Mouse (Mus musculus) heart, postnatal 25 days (tissue): ENCODE measurements around the gene Edn2. TPM values are rescaled to one million over a fixed set of nuclear protein-coding genes. Genes with fewer than 3 reads are reported as not detected.

Experiments used
- DNase-seq: peaks from one replicate; pipeline ENCODE4 v3.0.0; 2022; ENCODE audit warnings: low spot score
- intact Hi-C: fragments of 180-260 bp; cut with DNase I; formaldehyde crosslinking; loops from one replicate; pipeline ENCODE4 v1.15.1; 2025
- total RNA-seq, 2 experiments: library from RNA; stranded (reverse); gene quantifications; 2 replicates each; pipeline ENCODE4 v1.2.3; 2021

Edn2 gene
- total RNA-seq, 2 experiments from 2014 or later: not detected

DNA sequence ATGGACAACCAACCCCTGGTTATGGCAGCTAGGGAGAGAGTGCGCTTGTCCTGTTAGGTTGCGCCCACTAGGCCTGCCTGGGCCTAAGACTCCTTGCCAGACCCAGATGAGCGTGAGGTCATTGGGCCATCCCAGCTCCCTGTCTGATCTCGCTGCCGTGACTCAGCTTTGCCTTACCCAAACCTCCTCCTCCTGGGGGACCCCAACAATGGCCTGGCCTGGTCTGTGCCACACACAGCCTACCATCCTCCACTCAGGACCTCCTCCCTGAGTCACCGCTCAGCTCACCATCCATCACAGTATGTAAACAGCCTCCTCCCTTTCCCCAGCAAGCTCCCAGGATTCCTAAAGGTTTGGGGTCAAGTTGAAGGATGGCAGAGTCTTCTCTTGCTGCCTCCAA lies 9.1 kb upstream of the Edn2 start:
- no peak for DNase-seq
- intact Hi-C loops: no loop called here

DNA sequence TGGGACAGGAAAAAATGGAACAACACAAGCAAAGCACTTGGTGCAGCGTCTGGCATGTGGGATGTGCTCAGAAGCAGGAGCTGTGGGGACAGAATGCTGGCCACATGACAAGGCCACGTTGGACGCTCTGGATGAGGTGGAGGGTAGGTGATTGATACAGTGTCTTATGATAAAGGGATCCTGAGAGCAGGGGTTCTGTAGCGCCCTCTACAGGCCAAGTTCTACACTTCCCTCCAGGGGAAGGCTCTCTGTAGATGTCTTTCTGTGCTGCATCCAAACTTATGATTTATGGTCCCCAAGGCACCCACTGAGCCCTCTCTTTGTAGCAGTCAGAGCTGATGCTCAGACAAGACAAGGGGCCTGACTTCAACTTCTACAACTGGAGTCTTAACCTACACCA lies 8.4 kb upstream of the Edn2 start:
- intact Hi-C loops: no loop called here
- no peak for DNase-seq

DNA sequence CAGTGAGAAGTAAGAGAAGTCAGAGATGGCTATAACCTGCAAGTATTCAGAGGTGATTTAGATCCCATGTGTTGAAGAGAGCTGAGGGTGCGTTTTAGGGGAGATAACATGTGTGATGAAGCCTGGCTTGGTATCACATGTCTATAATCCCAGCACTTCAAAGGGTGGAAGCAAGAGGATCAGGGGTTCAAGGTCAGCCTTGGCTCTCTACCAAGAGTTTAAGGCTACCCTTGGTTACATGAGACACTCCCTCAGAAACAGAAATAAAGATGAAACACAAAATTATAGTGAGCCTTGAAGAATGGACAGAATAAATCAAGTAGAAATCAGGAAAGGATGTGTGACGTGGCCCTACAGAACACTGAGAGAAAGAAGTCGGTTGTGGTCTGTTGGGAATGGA lies 7.3 kb upstream of the Edn2 start:
- intact Hi-C loops: no loop called here
- DNase-seq: no peak

DNA sequence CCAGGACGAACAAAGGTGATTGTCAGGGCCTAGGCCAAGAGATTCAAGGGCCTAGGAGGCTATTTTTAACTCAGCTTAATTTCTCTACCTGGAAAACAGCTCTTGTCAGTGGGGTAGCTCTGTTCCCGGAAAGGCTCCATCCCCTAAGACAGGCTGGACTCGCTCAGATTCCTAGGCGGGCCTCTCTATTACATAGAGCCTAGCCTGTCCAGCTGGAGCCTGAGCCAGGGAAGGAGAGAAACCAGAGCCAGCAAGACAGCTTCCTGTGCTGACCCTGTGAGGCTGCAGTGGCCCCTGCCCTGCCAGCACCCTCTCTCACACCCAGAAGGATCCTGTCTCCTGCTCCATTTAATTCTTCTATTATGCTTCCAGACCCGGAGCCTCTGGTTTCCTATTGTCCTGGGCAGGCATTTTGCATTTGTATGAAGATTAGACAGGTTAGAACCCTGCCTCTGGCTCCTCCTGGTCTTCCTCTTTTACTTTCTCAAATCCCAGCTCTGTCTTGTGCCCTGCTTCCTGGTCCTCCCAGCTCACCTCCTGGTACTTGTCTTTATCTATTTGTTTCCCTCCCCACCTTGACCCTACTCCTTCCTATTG lies 2.2 kb upstream of the Edn2 start:
- no peak for DNase-seq
- intact Hi-C loops: no loop called here

DNA sequence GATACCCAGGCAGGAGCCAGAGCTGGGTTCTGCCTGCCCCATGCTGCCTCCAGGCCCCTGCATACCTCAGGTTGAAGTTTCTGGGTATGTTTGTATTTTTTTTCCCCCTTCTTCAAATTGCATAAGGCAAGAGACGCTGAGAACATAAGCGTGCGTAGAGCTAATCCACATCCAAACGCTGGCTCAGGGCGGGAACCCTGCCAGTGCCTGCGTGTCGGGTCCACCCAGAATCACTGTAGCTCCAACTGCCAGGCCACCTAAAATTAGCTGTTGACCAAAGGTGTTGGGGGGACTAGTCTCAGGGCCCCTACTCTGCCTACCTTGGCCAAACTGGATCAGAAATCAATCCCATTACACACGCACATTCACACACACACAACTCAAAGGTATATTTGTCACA lies 1.6 kb downstream of the Edn2 start:
- no peak for DNase-seq
- intact Hi-C loops: no loop called here

DNA sequence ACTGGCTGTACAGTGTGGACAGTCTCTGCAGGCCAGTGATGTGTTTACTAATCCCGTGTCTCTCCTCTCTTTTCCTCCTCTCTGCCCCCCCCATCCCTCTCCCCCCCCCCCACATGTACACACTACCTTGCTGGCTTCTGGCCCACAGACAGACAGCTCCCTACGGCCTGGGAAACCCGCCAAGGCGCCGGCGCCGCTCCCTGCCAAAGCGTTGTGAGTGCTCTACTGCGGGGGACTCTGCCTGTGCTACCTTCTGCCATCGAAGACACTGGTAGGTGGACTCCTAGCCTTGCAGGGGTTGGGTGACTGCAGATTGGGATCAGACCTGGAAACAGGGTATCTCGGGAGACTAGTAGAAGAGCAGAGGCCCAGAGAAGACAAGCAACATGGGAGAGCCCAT lies 2.2 kb downstream of the Edn2 start:
- intact Hi-C loops: no loop called here
- no peak for DNase-seq

DNA sequence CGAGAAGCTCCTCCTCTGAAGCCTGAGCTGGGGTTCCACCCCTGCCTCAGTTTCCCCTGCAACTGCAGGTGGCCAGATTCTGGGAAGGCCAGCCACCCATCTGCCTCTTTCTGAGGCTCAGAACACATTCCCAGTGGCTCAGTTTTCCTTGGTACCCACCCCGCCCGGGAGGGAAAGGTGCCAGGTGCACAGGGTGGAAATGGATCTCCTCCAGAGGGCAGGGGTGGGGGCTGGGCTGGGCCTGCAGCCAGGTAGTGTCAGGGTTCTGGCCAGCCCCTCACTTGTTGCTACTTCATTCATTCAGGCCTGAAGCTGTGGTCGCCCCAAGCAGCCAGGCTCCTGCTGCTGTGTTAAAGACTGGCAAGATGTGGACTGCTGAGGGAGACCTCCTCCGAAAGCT lies 3.3 kb downstream of the Edn2 start:
- intact Hi-C loops: no loop called here
- DNase-seq: no peak

DNA sequence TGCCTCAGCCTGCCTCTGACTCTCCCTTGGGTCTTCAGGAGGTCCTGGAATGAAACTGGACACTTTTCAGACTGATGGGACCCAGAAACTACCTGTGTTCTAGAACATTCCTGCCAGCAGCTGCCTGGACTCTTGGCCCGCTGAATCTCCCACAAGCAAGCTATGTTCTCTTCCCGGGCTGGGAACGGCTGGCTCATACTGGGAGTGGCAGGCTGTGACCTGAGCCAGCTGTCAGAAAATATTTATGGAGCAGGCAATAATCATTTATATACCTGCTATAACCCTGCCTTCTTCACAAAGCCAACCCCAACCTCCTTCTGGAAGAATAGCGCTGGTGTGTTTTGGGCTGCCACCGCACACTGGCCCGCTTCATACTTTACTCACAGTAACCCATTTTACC lies 6.8 kb downstream of the Edn2 start:
- intact Hi-C loops: no loop called here

DNA sequence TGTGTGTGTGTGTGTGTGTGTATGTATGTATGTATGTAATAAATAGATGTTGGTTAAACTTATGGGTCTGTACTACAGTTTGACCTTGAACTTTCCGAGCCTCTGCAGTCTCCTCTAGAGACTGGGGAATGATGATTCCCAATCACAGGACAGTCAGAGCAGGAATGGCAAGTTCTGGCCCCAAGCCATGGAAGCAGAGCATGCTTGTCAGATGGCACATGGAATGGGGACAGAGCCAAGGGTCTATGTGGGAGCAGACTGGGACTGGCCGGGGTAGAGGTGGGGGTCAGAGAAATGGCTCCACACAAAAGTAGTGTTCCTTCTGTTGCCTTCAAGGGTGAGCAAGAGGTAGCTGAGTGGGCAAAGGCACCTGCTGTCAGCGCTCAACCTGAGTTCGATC lies 7.3 kb downstream of the Edn2 start:
- no peak for DNase-seq
- intact Hi-C loops: no loop called here

More for the DNA sequence above, 6.8 kb downstream of the Edn2 start:
- no peak for DNase-seq

DNA sequence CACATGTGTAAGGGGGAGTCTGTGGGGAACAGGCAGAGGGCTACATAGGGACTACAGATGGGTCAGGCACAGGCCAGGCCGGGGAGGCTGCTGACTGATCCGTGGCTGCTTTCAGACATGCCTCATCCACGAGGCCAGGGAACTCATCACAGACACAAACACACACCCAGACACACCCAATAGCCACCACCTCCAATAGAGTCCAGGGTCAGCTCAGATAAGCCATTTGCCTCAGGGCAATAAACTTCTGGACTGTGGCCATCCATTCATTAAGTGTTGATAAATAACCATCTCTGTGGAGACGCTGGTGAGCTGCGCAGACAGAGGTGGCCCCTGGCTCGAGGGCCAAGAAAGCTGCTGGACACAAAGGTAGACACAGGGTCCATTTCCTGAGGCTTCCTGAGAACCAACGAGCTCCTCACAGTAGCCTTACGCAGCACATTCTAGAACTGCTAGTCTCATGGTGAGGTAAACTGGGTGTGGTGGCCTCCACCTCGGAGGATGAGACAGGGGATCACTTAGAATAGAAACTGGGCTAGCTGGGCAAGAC lies 9.5 kb downstream of the Edn2 start:
- DNase-seq: no peak
- intact Hi-C loops: no loop called here

DNA sequence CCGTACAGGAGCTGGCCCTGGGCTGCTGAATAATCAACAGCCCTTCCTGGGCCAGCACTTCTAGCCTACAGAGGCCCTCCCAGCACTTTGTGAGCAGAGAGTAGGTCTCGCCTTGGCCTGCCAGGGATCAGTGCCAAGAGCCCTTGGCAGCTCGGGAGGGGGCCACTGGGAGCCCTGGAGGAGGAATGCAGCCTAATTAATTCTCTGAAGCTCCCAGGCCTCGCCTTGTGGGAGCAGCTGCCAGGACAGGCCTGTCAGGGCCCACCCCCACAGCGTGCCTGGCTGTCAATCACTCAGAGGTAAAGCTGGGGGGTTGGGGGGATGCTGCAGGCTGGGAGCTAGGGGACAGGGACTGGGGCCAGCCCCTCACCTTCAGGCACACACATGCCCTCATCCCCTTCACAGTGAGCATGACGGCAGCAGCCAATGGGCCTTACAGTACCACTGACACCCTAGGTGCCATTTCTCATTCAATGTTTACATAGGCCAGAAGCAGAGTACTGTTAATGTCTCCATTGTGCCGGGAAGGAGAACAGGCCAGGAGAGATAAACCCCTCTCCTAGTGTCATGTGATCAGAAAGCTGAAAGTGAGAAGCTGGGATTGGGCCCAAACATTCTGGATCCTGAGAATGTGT lies 11.2 kb downstream of the Edn2 start:
- no peak for DNase-seq
- intact Hi-C loops: no loop called here

DNA sequence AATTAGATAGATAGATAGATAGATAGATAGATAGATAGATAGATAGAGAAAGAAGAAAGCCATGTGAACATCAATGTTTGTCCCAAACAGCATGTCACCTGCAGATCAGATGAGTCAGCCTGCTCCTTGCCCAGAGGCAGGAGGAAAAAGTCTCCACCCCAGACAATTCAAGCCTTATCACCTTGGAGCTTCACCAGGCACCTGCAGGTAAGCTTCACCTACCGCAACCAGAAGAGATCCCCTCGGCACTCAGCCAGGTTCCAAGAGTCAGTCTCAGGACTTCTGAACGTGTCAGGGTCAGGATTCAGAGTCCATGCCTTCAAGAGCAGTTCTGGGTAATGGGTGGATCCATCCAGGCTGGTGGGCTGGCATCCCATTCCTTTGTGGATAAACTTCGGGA lies 18.1 kb downstream of the Edn2 start:
- intact Hi-C loops: no loop called here
- no peak for DNase-seq

DNA sequence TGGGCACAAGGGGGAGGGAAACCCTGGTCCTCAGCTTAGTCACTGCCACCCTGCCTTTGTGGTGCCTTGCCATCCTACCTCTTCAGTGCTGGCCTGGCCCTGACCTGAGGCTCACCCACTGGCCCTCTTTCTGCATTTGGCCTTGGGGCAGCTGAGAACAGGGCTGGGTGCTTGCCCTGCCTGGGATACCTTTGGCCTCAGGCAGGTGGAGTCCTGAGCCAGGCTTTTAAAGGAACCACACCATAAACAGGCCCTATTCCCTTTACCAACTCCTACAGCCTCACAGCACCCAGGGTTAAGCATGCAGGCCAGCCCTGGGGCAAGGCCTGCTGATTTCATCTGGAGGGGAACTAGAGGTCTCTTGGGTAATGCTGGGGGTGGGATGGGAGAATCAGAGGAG lies 19.5 kb downstream of the Edn2 start:
- intact Hi-C loops: no loop called here
- no peak for DNase-seq

DNA sequence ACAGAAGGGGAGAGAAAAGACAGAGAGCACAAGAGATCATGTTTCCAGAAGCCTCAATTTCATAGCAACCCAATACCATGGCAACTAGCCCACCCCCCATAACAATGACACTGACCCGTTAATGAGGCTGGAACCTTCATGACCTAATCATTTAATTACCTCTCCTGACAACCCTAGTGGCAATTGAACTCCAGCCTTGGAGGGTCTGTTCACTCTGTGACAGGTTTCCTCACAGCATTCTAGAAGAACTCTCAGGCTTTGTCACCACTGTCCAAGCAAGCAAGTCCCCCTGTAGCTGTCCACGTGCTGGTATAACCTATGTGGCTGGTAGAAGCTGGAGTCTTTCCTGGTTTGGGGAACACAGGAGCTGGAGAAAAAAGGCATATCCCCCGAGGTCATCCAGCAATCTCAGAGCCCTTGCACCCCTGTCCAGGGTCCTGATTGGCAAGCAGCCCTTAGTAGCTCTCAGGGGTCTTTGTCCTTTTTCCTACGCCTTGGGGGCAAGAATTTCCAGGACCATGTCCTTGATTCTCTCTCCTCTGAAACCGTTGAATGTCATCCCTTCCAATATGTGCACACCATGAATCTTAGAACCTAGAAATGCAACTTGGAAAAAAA lies 23.5 kb downstream of the Edn2 start:
- no peak for DNase-seq
- intact Hi-C loops: loop anchor here (2.0 kb wide), 1 partner anchor 62 kb away; no protein-coding TSS in a partner anchor

DNA sequence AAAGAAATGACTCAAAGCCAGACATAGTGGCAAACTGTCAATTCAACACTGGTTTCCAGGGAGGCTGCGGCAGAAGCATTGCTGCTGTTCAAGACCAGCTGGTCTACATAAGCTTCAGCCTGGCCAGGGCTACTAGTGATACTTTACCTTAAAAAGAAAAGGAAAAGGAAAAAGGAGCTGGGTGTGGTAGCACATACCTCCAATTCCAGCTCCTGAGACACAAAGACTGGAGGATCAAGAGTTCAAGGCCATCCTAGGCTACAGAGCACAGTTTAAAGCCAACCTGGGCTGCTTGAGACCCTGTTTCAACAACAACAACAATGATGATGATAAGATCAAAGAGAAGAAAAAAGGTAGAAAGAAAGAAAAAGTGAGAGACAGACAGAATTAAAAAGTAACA lies 25.4 kb downstream of the Edn2 start:
- DNase-seq: no peak
- intact Hi-C loops: no loop called here

DNA sequence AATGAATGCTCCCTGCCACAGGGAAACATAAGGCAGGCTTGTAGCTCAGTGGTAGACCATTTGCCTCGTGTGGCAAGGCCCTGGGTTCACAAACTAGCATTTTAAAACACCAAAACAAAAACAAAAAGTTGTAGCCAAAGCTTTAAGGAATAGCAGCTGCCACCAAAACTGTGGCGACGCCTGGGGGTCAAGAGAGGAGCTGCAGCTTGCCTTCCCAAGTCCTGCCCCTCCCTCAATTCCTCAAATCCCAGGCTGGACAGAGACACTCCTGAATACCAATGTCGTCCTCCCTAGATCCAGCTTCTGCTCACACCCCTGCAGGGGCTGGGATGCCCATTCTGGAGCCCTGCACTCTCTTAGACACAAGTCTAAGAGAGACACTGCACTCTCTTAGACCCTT lies 25.9 kb downstream of the Edn2 start:
- intact Hi-C loops: no loop called here
- DNase-seq: no peak

DNA sequence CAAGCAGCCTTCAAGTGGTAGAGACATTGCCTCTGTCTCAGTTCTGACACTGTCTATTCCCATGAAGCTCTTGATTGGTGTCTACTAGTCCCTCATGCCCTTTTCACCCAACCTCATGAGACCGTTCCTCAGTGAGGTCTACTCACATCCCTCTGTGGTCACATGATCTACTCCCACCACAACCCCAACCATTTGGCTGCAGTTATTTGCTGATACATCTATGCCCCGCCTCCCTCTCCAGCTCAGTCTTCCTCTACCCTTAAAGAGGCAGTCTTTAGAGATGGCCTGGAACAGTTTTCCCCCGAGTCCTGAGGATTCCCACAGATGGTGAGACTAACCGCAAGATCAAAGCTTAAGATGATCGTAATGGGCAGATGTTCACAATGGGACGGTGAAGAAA lies 27.2 kb downstream of the Edn2 start:
- DNase-seq: no peak
- intact Hi-C loops: no loop called here

DNA sequence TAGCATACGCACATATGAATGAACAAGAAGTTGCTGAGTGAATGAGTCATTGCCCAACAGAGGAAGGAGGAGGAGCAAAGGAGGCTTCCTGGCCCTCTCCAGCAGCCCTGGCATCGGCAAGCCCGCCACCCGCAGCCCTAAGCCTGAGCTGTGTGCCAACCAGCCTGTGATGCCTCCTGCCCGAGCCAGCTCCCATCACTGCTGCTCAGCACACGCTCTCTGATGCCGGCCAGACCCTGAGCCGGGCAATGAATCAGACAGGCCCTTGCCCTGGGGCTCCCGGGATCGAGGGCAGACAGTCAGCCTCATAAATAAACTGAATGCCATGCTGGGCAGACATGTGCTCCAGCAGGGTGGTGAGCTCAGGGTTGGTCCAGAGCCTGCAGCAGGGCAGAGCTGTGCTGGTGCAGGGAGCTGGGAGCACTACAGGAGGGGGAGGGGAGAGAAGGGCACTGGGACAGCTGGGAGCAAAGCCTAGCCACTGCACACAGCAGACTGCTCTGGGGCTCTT lies 27.7 kb downstream of the Edn2 start:
- intact Hi-C loops: no loop called here
- DNase-seq: no peak

DNA sequence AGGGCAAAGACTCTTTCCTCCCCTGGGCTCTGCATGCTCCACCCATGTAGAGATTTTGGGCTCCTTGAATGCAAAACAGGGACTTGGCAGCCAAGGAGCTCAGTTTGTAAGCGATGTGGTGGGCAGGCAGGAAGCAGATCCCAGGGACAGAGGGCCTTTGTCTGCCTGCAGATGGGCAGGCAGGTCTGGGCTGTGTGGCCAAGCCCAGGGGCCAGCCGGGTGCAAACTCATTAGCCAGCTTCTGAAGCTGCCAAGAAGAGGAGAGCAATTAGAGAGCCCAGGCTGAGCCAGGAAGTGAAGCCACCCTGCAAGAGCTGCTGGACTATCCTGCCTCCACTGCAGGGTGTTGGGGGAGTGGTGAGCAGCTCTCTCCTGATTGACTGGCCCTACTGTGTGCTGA lies 28.9 kb downstream of the Edn2 start:
- intact Hi-C loops: no loop called here
- DNase-seq: no peak

DNA sequence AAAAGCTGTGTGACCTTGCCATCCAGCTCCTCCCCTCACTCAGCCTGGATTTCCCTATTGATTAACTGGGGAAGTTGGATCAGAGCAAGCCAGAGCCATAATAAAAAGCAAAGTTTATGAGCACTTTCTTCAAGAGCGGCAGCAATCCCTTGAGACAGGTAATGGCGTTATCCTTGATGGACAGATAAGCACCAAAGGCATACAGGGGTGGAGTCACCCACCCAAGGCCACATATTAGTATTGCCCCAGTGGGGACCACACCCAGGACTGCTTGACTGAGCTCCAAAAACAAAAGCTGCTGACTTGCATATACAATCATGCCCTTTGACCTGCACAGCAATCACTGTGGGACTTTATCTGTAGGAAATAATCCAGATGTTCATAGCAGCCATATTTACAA lies 31.0 kb downstream of the Edn2 start:
- DNase-seq: no peak
- intact Hi-C loops: no loop called here

DNA sequence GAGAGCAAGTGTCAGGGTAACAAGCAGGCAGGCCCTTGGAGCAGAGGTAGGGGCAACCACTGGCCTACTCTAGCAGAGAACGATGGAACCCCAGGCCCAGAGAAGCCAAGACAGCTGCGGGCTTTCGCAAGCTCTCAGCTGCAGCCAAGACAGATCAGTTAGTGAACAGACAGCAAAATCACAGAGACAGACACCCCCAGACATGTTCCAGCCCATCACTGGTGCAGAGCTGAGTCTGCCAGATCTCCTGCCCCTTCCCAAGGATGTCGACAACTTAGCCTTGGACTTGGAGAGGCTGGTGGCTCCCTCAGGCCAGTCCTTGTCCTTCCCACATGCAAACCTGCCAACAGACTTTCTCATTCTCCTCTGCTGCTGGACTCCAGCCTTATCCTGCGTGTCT lies 33.0 kb downstream of the Edn2 start:
- intact Hi-C loops: no loop called here
- DNase-seq: peak; percentile 8
